Mouse (Mus musculus) cerebellum, postnatal 14 days (tissue): ENCODE measurements at regions not wholly inside any gene's neighbourhood (a gene's known extent, or its start where the extent isn't known, plus 50 kb on each side); places are given as distances from the start of the nearest gene placed in this dataset.

ENCODE experiments used
- DNase-seq, 2 experiments: peaks; one replicate each; pipeline ENCODE4 v3.0.0; 2021; ENCODE audit warnings: mixed read lengths in 2 of 2

- DNase-seq, result no peak
Measured at GRCm38 (mm10) chr13:72691783-72692729, 63.4 kb downstream of the Irx2 start.

GRCm38 (mm10) chr13:72707469-72707868, 78.8 kb downstream of the Irx2 start:
- DNase-seq, result no peak

- DNase-seq, result no peak
Measured at GRCm38 (mm10) chr13:72708728-72709127, 80.1 kb downstream of the Irx2 start.

GRCm38 (mm10) chr13:72710051-72710450, 81.4 kb downstream of the Irx2 start:
- DNase-seq, result no peak

- no peak for DNase-seq
Measured at GRCm38 (mm10) chr13:72711136-72711535, 82.5 kb downstream of the Irx2 start.

GRCm38 (mm10) chr13:72711842-72712330, 83.3 kb downstream of the Irx2 start:
- no peak for DNase-seq

- DNase-seq, result no peak
Measured at GRCm38 (mm10) chr13:72714793-72715192, 86.2 kb downstream of the Irx2 start.

- no peak for DNase-seq
Measured at GRCm38 (mm10) chr13:72715959-72716680, 87.5 kb downstream of the Irx2 start.

- peak; percentile 57 to 60 for DNase-seq
Measured at GRCm38 (mm10) chr13:72727126-72727525, 98.5 kb downstream of the Irx2 start.

GRCm38 (mm10) chr13:72735916-72736315, 107.3 kb downstream of the Irx2 start:
- DNase-seq, result peak; percentile 79 to 82

- no peak for DNase-seq
Measured at GRCm38 (mm10) chr13:72736992-72737391, 108.4 kb downstream of the Irx2 start.

- DNase-seq, result peak in 1 of 2 experiments; percentile 32
Measured at GRCm38 (mm10) chr13:72747187-72747586, 118.6 kb downstream of the Irx2 start.

GRCm38 (mm10) chr13:72755036-72755435, 126.4 kb downstream of the Irx2 start:
- DNase-seq, result peak; percentile 65 to 66

- no peak for DNase-seq
Measured at GRCm38 (mm10) chr13:72762481-72762880, 133.9 kb downstream of the Irx2 start.

GRCm38 (mm10) chr13:72763337-72763736, 134.7 kb downstream of the Irx2 start:
- no peak for DNase-seq

- no peak for DNase-seq
Measured at GRCm38 (mm10) chr13:72767306-72767705, 138.7 kb downstream of the Irx2 start.

- peak; percentile 27 to 35 for DNase-seq
Measured at GRCm38 (mm10) chr13:72769007-72769595, 140.5 kb downstream of the Irx2 start.

- peak in 1 of 2 experiments; percentile 22 for DNase-seq
Measured at GRCm38 (mm10) chr13:72783026-72783726, 154.6 kb downstream of the Irx2 start.

GRCm38 (mm10) chr13:72783727-72784070, 155.1 kb downstream of the Irx2 start:
- DNase-seq, result peak; percentile 42 to 45

- DNase-seq, result no peak
Measured at GRCm38 (mm10) chr13:72792695-72793094, 164.1 kb downstream of the Irx2 start.

GRCm38 (mm10) chr13:72800021-72800420, 171.4 kb downstream of the Irx2 start:
- DNase-seq, result no peak

GRCm38 (mm10) chr13:72800546-72800945, 171.9 kb downstream of the Irx2 start:
- DNase-seq, result no peak

- no peak for DNase-seq
Measured at GRCm38 (mm10) chr13:72803374-72803773, 174.8 kb downstream of the Irx2 start.
